Mouse (Mus musculus): ENCODE measurements around the gene Adgrg5. TPM values are rescaled to one million over a fixed set of nuclear protein-coding genes. Genes with fewer than 3 reads are reported as not detected.
A peak's percentile ranks its signal among the peaks of the same experiment; 100 is the strongest.

The Adgrg5 gene
- polyA plus RNA-seq, 1 experiment from 2014 or later: 0.13 TPM

DNA sequence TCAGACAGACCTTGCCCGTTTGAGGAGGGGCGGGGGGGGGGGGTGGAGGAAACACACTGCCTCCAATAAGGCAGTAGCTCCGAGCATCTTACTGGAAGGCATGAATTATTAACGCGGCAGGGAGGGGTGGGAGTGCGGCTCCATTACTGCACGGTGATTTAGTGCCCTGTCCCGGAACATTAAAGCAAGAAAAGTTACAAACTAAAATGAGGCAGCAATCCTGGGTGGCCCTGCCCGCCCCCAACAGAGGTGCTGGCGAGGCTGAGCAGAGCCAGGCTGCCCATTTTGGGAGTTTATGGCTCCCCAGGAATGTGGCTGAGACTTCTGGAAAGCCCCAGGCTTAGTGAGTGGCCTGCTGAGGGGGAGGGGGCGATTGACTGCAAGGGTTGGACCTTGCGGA lies 19.8 kb upstream of the Adgrg5 start:
- no peak for DNase-seq

DNA sequence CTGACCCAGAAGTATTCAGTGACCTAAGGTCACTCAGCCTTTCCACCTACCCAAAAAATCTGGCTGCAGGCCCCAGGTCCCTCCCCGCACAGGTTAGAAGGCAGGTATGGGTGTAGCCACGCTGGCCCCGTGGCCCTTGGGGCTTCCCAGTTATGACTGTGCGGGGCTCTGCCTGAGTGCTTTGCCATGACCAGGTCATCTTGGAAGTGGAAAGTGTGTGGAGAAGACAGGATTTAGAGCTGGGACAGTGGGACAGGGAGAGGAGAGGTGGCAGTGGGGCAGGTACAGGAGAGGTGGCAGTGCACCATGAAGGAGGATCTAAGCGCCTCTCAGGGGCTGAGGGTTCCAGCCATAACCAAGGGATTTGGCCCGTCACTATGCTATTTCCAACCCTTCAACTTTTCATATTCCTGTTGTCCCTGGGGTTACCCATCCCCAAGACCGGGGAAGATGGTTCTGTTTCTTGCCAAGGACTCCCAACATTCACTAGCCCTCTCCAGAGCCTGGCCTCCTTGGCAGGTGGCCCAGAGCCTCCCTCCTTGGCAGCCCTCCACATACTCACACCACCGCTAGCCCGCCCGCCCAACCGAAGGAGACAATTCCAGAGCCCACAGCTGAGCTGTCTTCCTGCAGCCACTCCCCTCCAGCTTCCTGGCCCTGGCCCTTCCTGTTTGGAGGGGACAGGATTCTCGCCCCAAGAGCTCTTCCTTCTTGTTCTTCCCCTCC lies 18.9 kb upstream of the Adgrg5 start:
- H3K4me2 ChIP-seq (ENCODE audit: low read depth, low read length): no peak overlapping the region
- no peaks in the 10 kb centered on the region for H3K36me3 ChIP-seq (replicated peaks; ENCODE audit: insufficient read depth, low read length)
- H3K27me3 ChIP-seq (ENCODE audit: insufficient read depth, low read length): no peaks in the 10 kb centered on the region
- 78% methylated on average over 12 of the region's 12 CpGs for WGBS (ENCODE audit: insufficient replicate concordance)
- ATAC-seq (peak; percentile 15; the same call in 1 of the 2 replicates), DNase-seq (peak; percentile 66)
- H3K4me3 ChIP-seq (ENCODE audit: low read depth, low read length): no peak overlapping the region
- no peaks in the 10 kb centered on the region for H3K9me3 ChIP-seq (ENCODE audit: low read length)
- H3K27ac ChIP-seq (ENCODE audit: low read depth): no peak overlapping the region
- TF ChIP-seq CTCF (IDR thresholded peaks at IDR 0.05; ENCODE audit: low read depth) (no peak), EP300 (IDR thresholded peaks at IDR 0.05; ENCODE audit: low read depth) (no peak)
- no peak overlapping the region for H3K9ac ChIP-seq (replicated peaks)
- peaks cover 18% of the 10 kb centered on the region for H3K4me1 ChIP-seq (ENCODE audit: insufficient read depth)

More for the DNA sequence above, 19.8 kb upstream of the Adgrg5 start:
- no peak overlapping the region for H3K4me2 ChIP-seq (ENCODE audit: low read depth, low read length)
- no peaks in the 10 kb centered on the region for H3K36me3 ChIP-seq (replicated peaks; ENCODE audit: insufficient read depth, low read length)
- H3K27ac ChIP-seq (ENCODE audit: low read depth): no peak overlapping the region
- H3K9me3 ChIP-seq (ENCODE audit: low read length): no peaks in the 10 kb centered on the region
- ATAC-seq: no peak
- no peak overlapping the region for H3K9ac ChIP-seq (replicated peaks)
- no peaks in the 10 kb centered on the region for H3K27me3 ChIP-seq (ENCODE audit: insufficient read depth, low read length)
- 82% methylated on average over 12 of the region's 12 CpGs for WGBS (ENCODE audit: insufficient replicate concordance)
- H3K4me3 ChIP-seq (ENCODE audit: low read depth, low read length): no peak overlapping the region
- TF ChIP-seq CTCF (IDR thresholded peaks at IDR 0.05; ENCODE audit: low read depth): no peak
- no peak for TF ChIP-seq EP300 (IDR thresholded peaks at IDR 0.05; ENCODE audit: low read depth)
- peaks cover 25% of the 10 kb centered on the region for H3K4me1 ChIP-seq (ENCODE audit: insufficient read depth)

GRCm38 (mm10) chr8:94907591-94908300 lies 15.7 kb upstream of the Adgrg5 start:
- DNase-seq (no peak), ATAC-seq (no peak)
- H3K4me1 ChIP-seq (ENCODE audit: insufficient read depth): no peaks in the 10 kb centered on the region
- H3K27ac ChIP-seq (ENCODE audit: low read depth): no peak overlapping the region
- no peak overlapping the region for H3K4me2 ChIP-seq (ENCODE audit: low read depth, low read length)
- H3K4me3 ChIP-seq (ENCODE audit: low read depth, low read length): no peak overlapping the region
- H3K36me3 ChIP-seq (replicated peaks; ENCODE audit: insufficient read depth, low read length): no peaks in the 10 kb centered on the region
- H3K9ac ChIP-seq (replicated peaks): no peak overlapping the region
- no peaks in the 10 kb centered on the region for H3K9me3 ChIP-seq (ENCODE audit: low read length)
- peaks cover under 1% of the 10 kb centered on the region for H3K27me3 ChIP-seq (ENCODE audit: insufficient read depth, low read length)
- WGBS (ENCODE audit: insufficient replicate concordance): 81% methylated on average over 18 of the region's 18 CpGs
- TF ChIP-seq CTCF (IDR thresholded peaks at IDR 0.05; ENCODE audit: low read depth): no peak
- no peak for TF ChIP-seq EP300 (IDR thresholded peaks at IDR 0.05; ENCODE audit: low read depth)

GRCm38 (mm10) chr8:94908847-94909246 lies 14.6 kb upstream of the Adgrg5 start:
- TF ChIP-seq EP300 (IDR thresholded peaks at IDR 0.05; ENCODE audit: low read depth) (no peak), CTCF (IDR thresholded peaks at IDR 0.05; ENCODE audit: low read depth) (peak; percentile 98)
- H3K4me2 ChIP-seq (ENCODE audit: low read depth, low read length): no peak overlapping the region
- no peak overlapping the region for H3K27ac ChIP-seq (ENCODE audit: low read depth)
- H3K4me3 ChIP-seq (ENCODE audit: low read depth, low read length): no peak overlapping the region
- 3% methylated on average over 4 of the region's 4 CpGs for WGBS (ENCODE audit: insufficient replicate concordance)
- no peak overlapping the region for H3K9ac ChIP-seq (replicated peaks)
- peaks cover 12% of the 10 kb centered on the region for H3K27me3 ChIP-seq (ENCODE audit: insufficient read depth, low read length)
- H3K9me3 ChIP-seq (ENCODE audit: low read length): no peaks in the 10 kb centered on the region
- H3K4me1 ChIP-seq (ENCODE audit: insufficient read depth): no peaks in the 10 kb centered on the region
- H3K36me3 ChIP-seq (replicated peaks; ENCODE audit: insufficient read depth, low read length): no peaks in the 10 kb centered on the region
- peak; percentile 92 for DNase-seq
- peak; percentile 82 for ATAC-seq

GRCm38 (mm10) chr8:94913061-94913660 lies 10.3 kb upstream of the Adgrg5 start:
- H3K9me3 ChIP-seq (ENCODE audit: low read length): no peaks in the 10 kb centered on the region
- no peak overlapping the region for H3K9ac ChIP-seq (replicated peaks)
- peaks cover 27% of the 10 kb centered on the region for H3K27me3 ChIP-seq (ENCODE audit: insufficient read depth, low read length)
- H3K4me1 ChIP-seq (ENCODE audit: insufficient read depth): peaks cover 16% of the 10 kb centered on the region
- H3K4me2 ChIP-seq (ENCODE audit: low read depth, low read length): peak overlapping the region; percentile 51
- peak; percentile 26; the same call in 1 of the 2 replicates for ATAC-seq
- 45% methylated on average over 73 of the region's 77 CpGs for WGBS (ENCODE audit: insufficient replicate concordance)
- peak overlapping the region; percentile 31 for H3K4me3 ChIP-seq (ENCODE audit: low read depth, low read length)
- TF ChIP-seq EP300 (IDR thresholded peaks at IDR 0.05; ENCODE audit: low read depth) (no peak), CTCF (IDR thresholded peaks at IDR 0.05; ENCODE audit: low read depth) (peak; percentile 76)
- DNase-seq: peak; percentile 76
- no peaks in the 10 kb centered on the region for H3K36me3 ChIP-seq (replicated peaks; ENCODE audit: insufficient read depth, low read length)
- no peak overlapping the region for H3K27ac ChIP-seq (ENCODE audit: low read depth)

DNA sequence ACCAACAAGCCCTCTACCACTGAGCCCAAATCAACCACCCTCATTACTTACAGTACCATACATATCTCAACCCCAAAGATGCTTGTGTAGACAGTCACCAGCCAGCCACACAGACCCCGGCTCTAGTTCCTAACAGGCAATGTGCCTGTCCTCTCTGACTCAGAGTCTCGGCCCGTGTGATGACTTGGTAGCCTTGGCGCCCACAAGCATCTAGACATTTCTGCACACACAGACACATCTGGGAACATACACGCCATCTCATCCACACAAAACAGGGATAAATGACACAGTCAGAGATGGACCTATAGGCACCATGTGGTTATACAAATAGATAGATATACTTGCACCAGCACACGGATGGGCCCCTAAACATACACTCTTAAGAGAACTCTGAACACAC lies 9.2 kb upstream of the Adgrg5 start:
- Histone ChIP-seq H3K27me3 (ENCODE audit: insufficient read depth, low read length) (peaks cover 30% of the 10 kb centered on the region), H3K4me1 (ENCODE audit: insufficient read depth) (peaks cover 19% of the 10 kb centered on the region)

More for the DNA sequence above, 9.2 kb upstream of the Adgrg5 start:
- no peak for ATAC-seq
- Histone ChIP-seq H3K36me3 (replicated peaks; ENCODE audit: insufficient read depth, low read length) (no peaks in the 10 kb centered on the region), H3K4me2 (ENCODE audit: low read depth, low read length) (no peak overlapping the region), H3K9ac (replicated peaks) (no peak overlapping the region), H3K9me3 (ENCODE audit: low read length) (no peaks in the 10 kb centered on the region), H3K27ac (ENCODE audit: low read depth) (no peak overlapping the region), H3K4me3 (ENCODE audit: low read depth, low read length) (no peak overlapping the region)
- WGBS (ENCODE audit: insufficient replicate concordance): 88% methylated on average over 6 of the region's 6 CpGs
- TF ChIP-seq CTCF (IDR thresholded peaks at IDR 0.05; ENCODE audit: low read depth): no peak
- TF ChIP-seq EP300 (IDR thresholded peaks at IDR 0.05; ENCODE audit: low read depth): no peak
- DNase-seq: no peak

Data from liver, postnatal 0 days (tissue).